Mouse (Mus musculus) megakaryocyte, embryonic 14.5 days (primary cell): ENCODE data around the gene Cmtr1.

Experiments
- FLI1 ChIP-seq: IDR thresholded peaks from 2 replicates; pipeline ENCODE4 v1.6.1; 2012; ENCODE audit warnings: low read length, inconsistent platforms, mixed read lengths
- GATA1 ChIP-seq: IDR thresholded peaks from 3 replicates; pipeline ENCODE4 v1.6.1; 2012; ENCODE audit warnings: mixed read lengths, low read length, inconsistent platforms, borderline replicate concordance

GRCm38 (mm10) chr17:29640971-29641370 lies 19.4 kb upstream of the Cmtr1 start:
- TF ChIP-seq GATA1 (no peak), FLI1 (no peak)
